In genomic region chr14:24207360-24207752, GRCm38 (mm10) we compare ENCODE assay signal across 10 mouse cellular contexts. TPM values are rescaled to one million over a fixed set of nuclear protein-coding genes. Genes with fewer than 3 reads are reported as not detected.
DNase-seq lines count a peak whose midpoint lies in the region; ATAC-seq and TF ChIP-seq lines count a peak whose summit lies in the region.
"Had no signal": no experiment of that assay in that cellular context is flagged by ENCODE, and none has a peak within 500 bp of the region (broad histone marks: within the 10 kb centered on the region; RNA-seq: fewer than 3 reads in every experiment).

No protein-coding gene starts in this region.

- WGBS in heart, embryonic 14.5 days, result 25% methylated on average over 13 of the region's 13 CpGs
- WGBS in midbrain, embryonic 16.5 days, result 79% methylated on average over 13 of the region's 13 CpGs
- WGBS in midbrain, embryonic 11.5 days, result 86% methylated on average over 13 of the region's 13 CpGs
- 22% methylated on average over 13 of the region's 13 CpGs for WGBS in intestine, postnatal 0 days
- 41% methylated on average over 13 of the region's 13 CpGs for WGBS in stomach, embryonic 16.5 days
- 53% methylated on average over 13 of the region's 13 CpGs for WGBS in liver, embryonic 12.5 days (ENCODE audit: insufficient replicate concordance)

- no peaks in the 10 kb centered on the region for H3K27me3 ChIP-seq in heart, embryonic 14.5 days (ENCODE audit: control insufficient read depth, insufficient read depth, low read length)
- H3K27me3 ChIP-seq in midbrain, embryonic 16.5 days (ENCODE audit: control insufficient read depth, insufficient read depth, low read depth, low read length), result no peaks in the 10 kb centered on the region
- no peaks in the 10 kb centered on the region for H3K27me3 ChIP-seq in midbrain, embryonic 11.5 days (ENCODE audit: control insufficient read depth, insufficient read depth, low read length)
- no peaks in the 10 kb centered on the region for H3K27me3 ChIP-seq in intestine, postnatal 0 days (replicated peaks; ENCODE audit: control insufficient read depth, insufficient read depth, low read length)
- H3K27me3 ChIP-seq in stomach, embryonic 16.5 days (ENCODE audit: control insufficient read depth, insufficient read depth, low read length), result no peaks in the 10 kb centered on the region
- peaks cover 55% of the 10 kb centered on the region for H3K27me3 ChIP-seq in liver, embryonic 12.5 days (replicated peaks)
- H3K27me3 ChIP-seq: embryonic facial prominence, embryonic 13.5 days had no signal

- H3K9me3 ChIP-seq in heart, embryonic 14.5 days (ENCODE audit: control insufficient read depth, low read length), result no peaks in the 10 kb centered on the region
- no peaks in the 10 kb centered on the region for H3K9me3 ChIP-seq in midbrain, embryonic 16.5 days (replicated peaks; ENCODE audit: control insufficient read depth, low read length, poor library complexity, severe bottlenecking)
- H3K9me3 ChIP-seq in midbrain, embryonic 11.5 days (ENCODE audit: control insufficient read depth, low read length), result no peaks in the 10 kb centered on the region
- no peaks in the 10 kb centered on the region for H3K9me3 ChIP-seq in intestine, postnatal 0 days (ENCODE audit: control insufficient read depth)
- no peaks in the 10 kb centered on the region for H3K9me3 ChIP-seq in stomach, embryonic 16.5 days (replicated peaks; ENCODE audit: control insufficient read depth, low read length)
- H3K9me3 ChIP-seq in liver, embryonic 12.5 days (replicated peaks), result no peaks in the 10 kb centered on the region
- H3K9me3 ChIP-seq: embryonic facial prominence, embryonic 13.5 days had no signal

- peak overlapping the region; percentile 38 for H3K4me2 ChIP-seq in heart, embryonic 14.5 days (ENCODE audit: low read length)
- no peak overlapping the region for H3K4me2 ChIP-seq in midbrain, embryonic 16.5 days (ENCODE audit: low read length)
- no peak overlapping the region for H3K4me2 ChIP-seq in midbrain, embryonic 11.5 days
- H3K4me2 ChIP-seq in intestine, postnatal 0 days (replicated peaks; ENCODE audit: low read depth), result peak overlapping the region; percentile 48
- H3K4me2 ChIP-seq in stomach, embryonic 16.5 days (ENCODE audit: low read depth, low read length), result peak overlapping the region; percentile 37
- no peak overlapping the region for H3K4me2 ChIP-seq in liver, embryonic 12.5 days
- H3K4me2 ChIP-seq: embryonic facial prominence, embryonic 13.5 days had no signal

- H3K4me3 ChIP-seq in heart, embryonic 14.5 days (ENCODE audit: control insufficient read depth in 1 of 2, insufficient read depth in 1 of 2, low read depth in 1 of 2, low read length in 2 of 2), result no peak overlapping the region
- no peak overlapping the region for H3K4me3 ChIP-seq in midbrain, embryonic 16.5 days (ENCODE audit: low read depth, low read length)
- H3K4me3 ChIP-seq in midbrain, embryonic 11.5 days (ENCODE audit: low read depth, low read length), result no peak overlapping the region
- H3K4me3 ChIP-seq in intestine, postnatal 0 days (ENCODE audit: low read depth, low read length), result no peak overlapping the region
- no peak overlapping the region for H3K4me3 ChIP-seq in stomach, embryonic 16.5 days (replicated peaks; ENCODE audit: low read length)
- no peak overlapping the region for H3K4me3 ChIP-seq in liver, embryonic 12.5 days
- H3K4me3 ChIP-seq: embryonic facial prominence, embryonic 13.5 days had no signal

- peak overlapping the region; percentile 35 for H3K9ac ChIP-seq in heart, embryonic 14.5 days (ENCODE audit: low read length)
- H3K9ac ChIP-seq in midbrain, embryonic 16.5 days (ENCODE audit: low read depth, low read length), result no peak overlapping the region
- no peak overlapping the region for H3K9ac ChIP-seq in midbrain, embryonic 11.5 days (ENCODE audit: low read length)
- no peak overlapping the region; the same call in 1 of the 2 replicates for H3K9ac ChIP-seq in intestine, postnatal 0 days (ENCODE audit: low read depth, low read length)
- H3K9ac ChIP-seq in stomach, embryonic 16.5 days (ENCODE audit: low read length), result no peak overlapping the region; the same call in 1 of the 2 replicates
- no peak overlapping the region for H3K9ac ChIP-seq in liver, embryonic 12.5 days
- H3K9ac ChIP-seq: embryonic facial prominence, embryonic 13.5 days had no signal

- peaks cover 45 to 61% of the 10 kb centered on the region in 2 experiments for H3K4me1 ChIP-seq in heart, embryonic 14.5 days (ENCODE audit: control insufficient read depth in 2 of 2, insufficient read depth in 2 of 2, low read length in 2 of 2)
- peaks cover 29% of the 10 kb centered on the region for H3K4me1 ChIP-seq in midbrain, embryonic 16.5 days (ENCODE audit: control insufficient read depth, insufficient read depth, low read length)
- H3K4me1 ChIP-seq in midbrain, embryonic 11.5 days (ENCODE audit: control insufficient read depth, insufficient read depth, low read length), result peaks cover 10% of the 10 kb centered on the region
- no peaks in the 10 kb centered on the region; the same call in 1 of the 2 replicates for H3K4me1 ChIP-seq in intestine, postnatal 0 days (replicated peaks; ENCODE audit: control insufficient read depth, insufficient read depth, low read length)
- peaks cover 41% of the 10 kb centered on the region for H3K4me1 ChIP-seq in stomach, embryonic 16.5 days (ENCODE audit: control insufficient read depth, insufficient read depth, low read length)
- H3K4me1 ChIP-seq in liver, embryonic 12.5 days, result peaks cover 25% of the 10 kb centered on the region

- peak overlapping the region; percentile 60 to 74 for H3K27ac ChIP-seq in heart, embryonic 14.5 days (replicated peaks in 1 of 2; ENCODE audit: control insufficient read depth in 1 of 2, insufficient read depth in 1 of 2, low read depth in 2 of 2, low read length in 2 of 2)
- H3K27ac ChIP-seq in midbrain, embryonic 16.5 days (ENCODE audit: low read length), result peak overlapping the region; percentile 25; the same call in 1 of the 2 replicates
- H3K27ac ChIP-seq in midbrain, embryonic 11.5 days (ENCODE audit: low read depth, low read length), result no peak overlapping the region
- peak overlapping the region; percentile 64; the same call in 1 of the 2 replicates for H3K27ac ChIP-seq in intestine, postnatal 0 days (ENCODE audit: low read depth, low read length)
- peak overlapping the region; percentile 68 for H3K27ac ChIP-seq in stomach, embryonic 16.5 days (ENCODE audit: low read length)
- no peak overlapping the region for H3K27ac ChIP-seq in liver, embryonic 12.5 days
- H3K27ac ChIP-seq: embryonic facial prominence, embryonic 13.5 days had no signal

- no peaks in the 10 kb centered on the region for H3K36me3 ChIP-seq in heart, embryonic 14.5 days (ENCODE audit: control insufficient read depth, insufficient read depth, low read length)
- H3K36me3 ChIP-seq in midbrain, embryonic 16.5 days (ENCODE audit: control insufficient read depth, insufficient read depth, low read length), result no peaks in the 10 kb centered on the region
- no peaks in the 10 kb centered on the region for H3K36me3 ChIP-seq in midbrain, embryonic 11.5 days (ENCODE audit: control insufficient read depth, insufficient read depth, low read length)
- no peaks in the 10 kb centered on the region for H3K36me3 ChIP-seq in intestine, postnatal 0 days (ENCODE audit: control insufficient read depth, insufficient read depth)
- no peaks in the 10 kb centered on the region for H3K36me3 ChIP-seq in stomach, embryonic 16.5 days (ENCODE audit: control insufficient read depth, insufficient read depth, low read length)
- H3K36me3 ChIP-seq in liver, embryonic 12.5 days, result no peaks in the 10 kb centered on the region

- no peak for TF ChIP-seq CTCF in intestine, postnatal 0 days (IDR thresholded peaks at IDR 0.05; ENCODE audit: low read depth)

- no peak for DNase-seq in heart, adult 8-10 months (ENCODE audit: low spot score)
- no peak for DNase-seq in midbrain, embryonic 11.5 days (ENCODE audit: low spot score, missing footprints)
- DNase-seq: cerebellum, adult 9-10 months had no signal

- peak; percentile 17; the same call in 1 of the 2 replicates for ATAC-seq in heart, embryonic 14.5 days (ENCODE audit: insufficient number of reproducible peaks, insufficient read depth, low FRiP score, low read depth)
- no peak for ATAC-seq in midbrain, embryonic 16.5 days
- no peak for ATAC-seq in midbrain, embryonic 11.5 days (ENCODE audit: low FRiP score)
- ATAC-seq in intestine, postnatal 0 days, result peak; percentile 77
- ATAC-seq in stomach, embryonic 16.5 days (ENCODE audit: insufficient read depth, low FRiP score), result peak; percentile 30; the same call in 1 of the 2 replicates
- no peak for ATAC-seq in liver, embryonic 12.5 days
- ATAC-seq in inflammation-experienced regulatory T-cells, adult 6 months, result no peak

RNA-seq across cellular contexts. Expression of gene Dlg5, which starts 38.4 kb away (rescaled TPM):
- polyA plus RNA-seq in heart, embryonic 14.5 days (2014; fragmentation: Nextera tagmentation; extraction: Ambion mirVana), result 9.8 and 12.8 TPM in 2 replicates
- 10 to 100 TPM in 2 of 4 experiments, 1 to 10 TPM in 2; 9.0 to 12.7 (median 9.8) TPM for total RNA-seq in heart, adult 8-10 months (2022)
- 21.4 and 23.5 TPM in 2 replicates for polyA plus RNA-seq in midbrain, embryonic 16.5 days (2015; fragmentation: Nextera tagmentation; extraction: Ambion mirVana)
- polyA plus RNA-seq in midbrain, embryonic 11.5 days (2014; fragmentation: Nextera tagmentation; extraction: Ambion mirVana), result 19.3 and 20.5 TPM in 2 replicates
- 5.0 and 5.5 TPM in 2 replicates for polyA plus RNA-seq in intestine, postnatal 0 days (2015; fragmentation: Nextera tagmentation; extraction: Ambion mirVana)
- 12.3 and 12.4 TPM in 2 replicates for polyA plus RNA-seq in stomach, embryonic 16.5 days (2015; fragmentation: Nextera tagmentation; extraction: Ambion mirVana)
- 2.2 and 3.2 TPM in 2 replicates for polyA plus RNA-seq in liver, embryonic 12.5 days (2016; fragmentation: Nextera tagmentation; extraction: Ambion mirVana)
- under 1 TPM in 2 of 3 experiments, not detected in 1; 0.62 TPM for polyA plus RNA-seq in inflammation-experienced regulatory T-cells, adult 6 months (2017; shearing (Covaris generic))

Comparison
In these comparisons a context has a peak if more than half of its experiments do, and no peak if none do; other contexts are left out.
1. H3K27ac ChIP-seq: peak in heart, embryonic 14.5 days (2 of 2), midbrain, embryonic 16.5 days (single experiment), intestine, postnatal 0 days (single experiment) and stomach, embryonic 16.5 days (single experiment); none in midbrain, embryonic 11.5 days (single experiment) and liver, embryonic 12.5 days (single experiment).
2. ATAC-seq: peak in heart, embryonic 14.5 days (single experiment), intestine, postnatal 0 days (single experiment) and stomach, embryonic 16.5 days (single experiment); none in midbrain, embryonic 16.5 days (single experiment), midbrain, embryonic 11.5 days (single experiment), liver, embryonic 12.5 days (single experiment) and inflammation-experienced regulatory T-cells, adult 6 months (single experiment).
3. H3K4me2 ChIP-seq: peak in heart, embryonic 14.5 days (single experiment), intestine, postnatal 0 days (single experiment) and stomach, embryonic 16.5 days (single experiment); none in midbrain, embryonic 16.5 days (single experiment), midbrain, embryonic 11.5 days (single experiment) and liver, embryonic 12.5 days (single experiment).